Mouse (Mus musculus) ES-Bruce4 (cell line): Measurements from ENCODE around the gene Sycp1. TPM values are rescaled to one million over a fixed set of nuclear protein-coding genes. Genes with fewer than 3 reads are reported as not detected.

ENCODE experiments used
- H3K27ac ChIP-seq: 2 replicates; pipeline ENCODE4 v1.5.1; 2012; ENCODE audit warnings: low read length, inconsistent platforms; ENCODE audit not compliant: insufficient read depth
- H3K27me3 ChIP-seq: 2 replicates; pipeline ENCODE4 v1.6.1; 2012; ENCODE audit warnings: mild to moderate bottlenecking, low read length, inconsistent platforms; ENCODE audit not compliant: control insufficient read depth, poor library complexity, insufficient read depth, severe bottlenecking
- H3K36me3 ChIP-seq: 2 replicates; pipeline ENCODE4 v1.6.1; 2012; ENCODE audit warnings: inconsistent platforms, mild to moderate bottlenecking, low read length, moderate library complexity; ENCODE audit not compliant: control insufficient read depth, poor library complexity, insufficient read depth, severe bottlenecking
- H3K4me1 ChIP-seq: one replicate; pipeline ENCODE4 v1.8.1; 2011; ENCODE audit warnings: low read length; ENCODE audit not compliant: control insufficient read depth, insufficient read depth
- H3K4me3 ChIP-seq: 2 replicates; pipeline ENCODE4 v1.5.1; 2011; ENCODE audit warnings: low read depth, mild to moderate bottlenecking, low read length
- H3K9ac ChIP-seq: 2 replicates; pipeline ENCODE4 v1.6.1; 2012; ENCODE audit warnings: low read depth, mild to moderate bottlenecking, inconsistent platforms; ENCODE audit not compliant: poor library complexity, severe bottlenecking
- H3K9me3 ChIP-seq: replicated peaks from 2 replicates; pipeline ENCODE4 v1.6.1; 2012; ENCODE audit warnings: mild to moderate bottlenecking, low read length, inconsistent platforms; ENCODE audit not compliant: control insufficient read depth, poor library complexity, insufficient read depth, severe bottlenecking
- CTCF ChIP-seq: IDR thresholded peaks from one replicate; pipeline ENCODE4 v1.8.1; 2011; ENCODE audit warnings: low read depth, low read length
- EP300 ChIP-seq: IDR thresholded peaks from 2 replicates; pipeline ENCODE4 v1.6.1; 2011; ENCODE audit warnings: low read depth, low read length; ENCODE audit not compliant: insufficient read depth
- POLR2A ChIP-seq: IDR thresholded peaks from one replicate; pipeline ENCODE4 v1.8.1; 2011; ENCODE audit warnings: low read length; ENCODE audit not compliant: insufficient read depth
- polyA plus RNA-seq: library from polyadenylated mRNA; stranded (reverse); fragments of >200 nt; gene quantifications from 2 replicates; pipeline ENCODE4 v1.2.4, GENCODE M21; 2011; ENCODE audit warnings: low read depth; ENCODE audit not compliant: missing spikeins, insufficient read depth, insufficient read length

Gene Sycp1
- polyA plus RNA-seq: 1.8 and 3.7 TPM in 2 replicates

- Histone ChIP-seq H3K4me3 (peak within 1 kb of the TSS; percentile 22), H3K27me3 (peaks cover 3% of the 10 kb centered on the region; the same call in 1 of the 2 replicates), H3K4me1 (no peaks in the 10 kb centered on the region), H3K9ac (no peak within 1 kb of the TSS), H3K9me3 (no peaks in the 10 kb centered on the region), H3K27ac (no peak within 1 kb of the TSS), H3K36me3 (no peaks in the 10 kb centered on the region)
- TF ChIP-seq EP300 (no peak), CTCF (no peak), POLR2A (no peak)
These were observed at the start of gene Sycp1 for GRCm38 (mm10) chr3:102935451-102936354. Sycp1 (minus strand) TSS chr3:102936100.

DNA sequence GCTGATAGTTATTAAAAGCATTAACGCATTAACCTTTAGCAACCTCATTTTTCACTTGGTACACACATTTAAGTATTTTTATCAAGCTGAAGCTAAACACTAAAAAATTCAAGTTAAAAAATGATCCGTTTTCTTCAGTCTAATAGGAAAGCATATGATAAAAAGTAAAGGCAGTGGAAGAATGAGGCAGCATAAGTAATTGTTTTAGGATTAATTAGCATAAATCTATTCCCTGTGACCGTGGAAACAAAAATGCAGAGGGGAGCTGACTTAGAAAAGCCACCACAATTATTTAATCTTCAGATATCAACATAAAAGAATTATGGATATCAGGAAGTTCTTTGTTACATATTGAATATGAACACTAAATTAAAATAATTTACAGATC is 44.4 kb upstream of the Sycp1 start:
- no peak for TF ChIP-seq CTCF
- no peak for TF ChIP-seq POLR2A
- no peak for TF ChIP-seq EP300
- H3K4me3 ChIP-seq: no peak overlapping the region
- no peaks in the 10 kb centered on the region for H3K9me3 ChIP-seq
- H3K4me1 ChIP-seq: peaks cover 1% of the 10 kb centered on the region
- no peaks in the 10 kb centered on the region for H3K27me3 ChIP-seq
- no peak overlapping the region for H3K9ac ChIP-seq
- H3K27ac ChIP-seq: no peak overlapping the region
- no peaks in the 10 kb centered on the region for H3K36me3 ChIP-seq

- no peaks in the 10 kb centered on the region for H3K9me3 ChIP-seq
- peaks cover 1% of the 10 kb centered on the region for H3K4me1 ChIP-seq
- H3K9ac ChIP-seq: no peak overlapping the region
- no peak overlapping the region for H3K27ac ChIP-seq
- TF ChIP-seq POLR2A (no peak), CTCF (no peak), EP300 (no peak)
- H3K36me3 ChIP-seq: no peaks in the 10 kb centered on the region
- no peak overlapping the region for H3K4me3 ChIP-seq
- no peaks in the 10 kb centered on the region for H3K27me3 ChIP-seq
These were observed 43.8 kb upstream of the Sycp1 start for GRCm38 (mm10) chr3:102979550-102980348.

- no peak for TF ChIP-seq CTCF
- no peak for TF ChIP-seq EP300
- no peak for TF ChIP-seq POLR2A
- no peaks in the 10 kb centered on the region for H3K27me3 ChIP-seq
- H3K9ac ChIP-seq: no peak overlapping the region
- no peaks in the 10 kb centered on the region for H3K36me3 ChIP-seq
- peaks cover 1% of the 10 kb centered on the region for H3K4me1 ChIP-seq
- H3K9me3 ChIP-seq: no peaks in the 10 kb centered on the region
- H3K4me3 ChIP-seq: no peak overlapping the region
- H3K27ac ChIP-seq: no peak overlapping the region
These were observed 41.0 kb upstream of the Sycp1 start for GRCm38 (mm10) chr3:102976906-102977305.

DNA sequence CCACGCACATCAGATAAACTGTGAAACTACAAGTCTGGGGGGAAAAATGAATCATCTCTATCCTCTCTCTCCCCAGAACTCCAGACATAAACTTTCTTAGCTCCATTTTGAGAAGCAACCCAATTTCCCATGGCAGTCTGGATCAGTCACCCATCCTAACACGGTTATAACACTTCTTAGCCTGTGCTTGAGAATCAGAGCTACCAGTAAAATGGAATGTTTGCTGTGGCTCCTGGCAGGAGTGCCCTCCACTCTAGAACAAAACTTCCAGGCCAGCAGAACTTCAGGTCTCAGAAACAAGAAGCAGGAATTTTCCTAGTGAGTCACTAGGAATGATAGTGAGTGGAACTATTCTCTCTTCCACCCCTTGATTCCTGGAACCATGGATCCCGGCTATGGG is 34.6 kb upstream of the Sycp1 start:
- TF ChIP-seq CTCF (no peak), POLR2A (no peak), EP300 (no peak)

DNA sequence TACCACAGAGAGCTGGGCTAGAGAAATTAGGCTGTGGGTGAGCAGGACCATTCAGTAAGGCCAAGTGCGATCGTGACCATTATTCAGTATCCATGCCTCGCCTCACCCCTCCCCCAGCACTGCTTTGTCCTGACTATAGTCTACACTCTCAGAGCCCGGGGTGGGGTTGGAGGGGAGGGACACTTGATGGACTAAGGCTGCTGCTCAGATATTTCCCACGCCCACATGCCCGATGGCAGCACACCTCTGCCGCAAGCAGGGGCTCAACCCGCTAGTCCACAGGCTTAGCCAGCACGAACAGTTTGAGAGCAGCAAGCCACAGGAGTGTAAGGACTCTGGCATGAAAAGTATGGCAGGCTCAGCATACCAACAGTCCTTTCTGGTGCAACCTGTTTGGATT is 34.2 kb upstream of the Sycp1 start:
- Histone ChIP-seq H3K4me1 (no peaks in the 10 kb centered on the region), H3K9me3 (peaks cover 6% of the 10 kb centered on the region), H3K9ac (no peak overlapping the region), H3K27ac (no peak overlapping the region), H3K27me3 (no peaks in the 10 kb centered on the region), H3K4me3 (no peak overlapping the region), H3K36me3 (no peaks in the 10 kb centered on the region)
- no peak for TF ChIP-seq EP300
- no peak for TF ChIP-seq CTCF
- no peak for TF ChIP-seq POLR2A

More for the DNA sequence above, 34.6 kb upstream of the Sycp1 start:
- Histone ChIP-seq H3K4me3 (no peak overlapping the region), H3K36me3 (no peaks in the 10 kb centered on the region), H3K27ac (no peak overlapping the region), H3K27me3 (no peaks in the 10 kb centered on the region), H3K9me3 (peaks cover 6% of the 10 kb centered on the region), H3K4me1 (no peaks in the 10 kb centered on the region), H3K9ac (no peak overlapping the region)
